Mouse (Mus musculus): Measurements from ENCODE around the gene Gm19426.
A peak's percentile ranks its signal among the peaks of the same experiment; 100 is the strongest.
"Not testable (repeated sequence)": the region's sequence is repeated elsewhere in the genome, so short reads cannot be mapped to it uniquely, and the experiment has no call there.

Gm19426 gene

DNA sequence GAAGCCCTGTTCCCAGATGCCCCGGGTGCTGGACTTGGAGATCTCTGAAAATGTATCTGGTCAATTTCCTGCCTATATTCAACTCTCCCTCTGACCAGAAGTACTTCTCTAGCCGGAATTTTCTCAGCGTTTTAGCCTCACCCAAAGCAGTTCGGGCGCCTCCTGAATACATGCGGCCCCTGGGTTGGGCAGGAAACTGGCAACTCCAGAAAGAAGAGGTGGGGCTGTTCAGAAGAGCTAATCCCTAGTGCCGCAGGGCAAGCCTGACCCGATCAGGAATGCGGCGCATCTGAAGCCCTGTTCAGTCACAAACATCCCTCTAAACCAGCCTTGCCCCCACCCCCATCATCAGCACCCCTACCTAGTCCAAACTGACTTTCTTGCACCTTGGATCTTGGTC lies 671 bp upstream of the Gm19426 start:
- peak in 1 of 2 experiments; percentile 31 for DNase-seq

GRCm38 (mm10) chr2:84742451-84743283 lies 788 bp downstream of the Gm19426 start:
- peak in 1 of 2 experiments; percentile 9 for DNase-seq

GRCm38 (mm10) chr2:84741841-84742450 lies 1.5 kb downstream of the Gm19426 start:
- DNase-seq, result peak; percentile 54 to 66

- DNase-seq, result peak in 1 of 2 experiments; percentile 15
These were observed 2.7 kb downstream of the Gm19426 start for GRCm38 (mm10) chr2:84740608-84741333.

GRCm38 (mm10) chr2:84738271-84738911 lies 5.1 kb downstream of the Gm19426 start:
- peak; percentile 35 to 63 for DNase-seq

DNA sequence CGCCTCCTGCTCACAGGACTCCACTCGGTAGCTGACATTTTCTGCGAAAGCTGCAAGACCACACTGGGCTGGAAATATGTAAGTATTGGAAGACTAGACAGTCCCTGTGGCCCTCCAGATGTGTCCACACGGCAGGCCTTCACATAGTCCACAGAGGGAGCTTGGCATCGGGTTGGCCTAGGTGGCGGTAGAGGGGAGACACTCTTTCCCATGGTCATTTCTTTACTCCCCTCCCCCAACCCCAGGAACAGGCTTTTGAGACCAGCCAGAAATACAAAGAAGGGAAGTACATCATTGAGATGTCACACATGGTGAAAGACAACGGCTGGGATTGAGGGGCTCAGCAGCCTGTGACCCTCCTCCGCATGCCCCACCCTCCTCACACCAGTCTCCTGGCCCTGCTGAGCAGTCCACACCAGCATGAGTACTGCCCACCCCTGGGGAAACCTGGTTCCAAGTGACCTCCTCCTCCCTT lies 6.0 kb downstream of the Gm19426 start:
- DNase-seq, result no peak

DNA sequence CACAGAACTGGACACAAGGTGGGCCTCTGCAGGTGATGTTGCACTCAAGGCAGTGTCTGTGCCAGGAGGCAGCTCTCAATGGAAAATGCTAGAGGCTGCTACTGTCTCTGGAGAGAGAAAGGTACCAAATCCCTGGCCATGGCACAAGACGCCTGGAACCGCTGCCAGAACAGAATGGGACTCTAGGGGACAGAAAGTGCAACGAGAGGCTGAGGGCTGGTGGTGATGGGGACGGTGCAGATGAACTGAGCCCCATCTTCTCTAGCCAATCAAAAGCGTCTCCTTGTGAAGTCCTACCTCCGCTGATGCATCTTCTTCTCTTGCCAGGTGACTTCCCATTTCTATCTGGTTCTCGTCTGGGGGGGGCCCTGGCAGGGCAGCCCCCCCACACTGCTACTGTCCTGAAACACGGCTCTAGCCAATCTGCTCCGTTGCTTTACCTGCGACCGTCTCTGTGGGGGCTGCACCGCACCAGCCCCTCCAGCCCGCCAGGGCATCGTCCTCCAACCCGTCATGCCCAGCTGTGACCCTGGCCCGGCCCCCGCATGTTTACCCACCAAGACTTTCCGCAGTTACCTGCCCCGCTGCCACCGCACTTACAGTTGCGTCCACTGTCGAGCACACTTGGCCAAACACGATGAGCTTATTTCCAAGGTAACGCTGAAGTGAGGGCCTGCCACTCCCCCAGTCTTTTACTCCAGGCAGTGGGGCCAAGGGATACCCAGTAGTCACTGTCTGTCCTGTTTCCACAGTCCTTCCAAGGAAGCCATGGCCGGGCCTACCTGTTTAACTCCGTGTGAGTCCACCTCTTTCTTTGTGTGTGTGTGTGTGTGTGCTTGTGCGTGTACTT lies 6.9 kb downstream of the Gm19426 start:
- DNase-seq, result no peak

DNA sequence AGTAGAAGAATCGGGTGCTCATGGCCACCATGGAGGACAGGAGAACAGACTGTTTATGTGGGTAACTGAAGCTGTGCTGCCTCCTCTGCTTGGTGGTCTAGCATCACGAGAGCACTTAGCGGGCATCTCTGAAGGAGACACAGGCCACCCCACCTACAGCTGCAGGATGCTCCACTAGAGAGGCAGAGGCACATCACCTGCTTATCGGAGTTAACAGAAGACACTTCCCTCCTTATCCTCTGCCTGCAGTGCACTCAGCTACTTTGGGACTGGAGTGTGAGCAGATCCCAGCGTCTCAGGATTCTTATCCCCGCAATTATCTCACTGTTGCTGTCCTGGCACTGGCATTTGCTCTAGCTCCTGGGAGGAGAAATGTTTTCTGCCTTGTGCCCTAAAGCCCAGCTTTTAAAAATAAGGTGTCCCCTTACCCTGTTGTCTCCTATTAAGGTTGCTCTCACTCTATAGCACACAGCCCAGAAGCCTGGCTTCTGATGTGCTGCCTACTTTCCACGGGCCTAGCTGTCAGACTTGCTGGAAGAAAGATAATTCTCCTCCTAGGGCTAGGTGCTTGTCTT lies 8.0 kb downstream of the Gm19426 start:
- DNase-seq, result no peak

GRCm38 (mm10) chr2:84734919-84735318 lies 8.5 kb downstream of the Gm19426 start:
- no peak for DNase-seq

GRCm38 (mm10) chr2:84734351-84734864 lies 9.0 kb downstream of the Gm19426 start:
- DNase-seq, result no peak

DNA sequence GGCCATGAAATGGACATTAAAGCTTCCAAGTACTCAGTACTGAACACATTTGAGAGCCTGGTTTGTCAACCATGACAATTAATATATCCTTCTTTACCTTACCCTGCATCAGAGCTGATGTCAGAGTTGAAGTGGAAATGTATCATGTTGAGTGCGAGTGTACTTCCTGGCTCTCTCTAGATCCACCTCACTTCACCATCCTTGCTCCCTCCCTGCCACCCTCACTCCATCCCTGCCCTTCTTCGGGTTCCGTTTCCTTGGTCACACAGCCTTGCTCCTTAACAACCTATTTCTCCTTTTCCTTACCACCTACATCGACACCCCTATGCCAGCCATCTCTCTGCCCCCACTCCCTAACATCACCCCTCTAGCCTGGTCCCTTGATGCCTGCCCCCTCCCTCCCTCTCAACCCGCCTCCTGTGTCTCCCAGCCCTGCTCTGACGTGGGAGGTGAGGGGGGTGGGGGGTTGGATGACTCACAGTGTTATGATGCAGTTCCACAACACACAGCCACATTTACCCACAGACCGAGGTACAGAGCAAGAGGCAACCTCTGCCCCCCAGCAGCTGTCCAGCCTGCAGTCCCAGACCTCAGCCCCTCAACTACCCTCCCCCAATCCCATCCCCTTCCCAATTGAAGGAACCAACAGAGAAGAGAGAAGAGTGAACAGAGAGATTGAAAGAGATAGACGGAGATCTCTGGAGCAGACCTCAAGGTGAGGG lies 9.7 kb downstream of the Gm19426 start, which contains the start of gene Ypel4:
Gene Ypel4 (plus strand): TSS at position 480 of the 722 bp plus-strand sequence.
- no peak for DNase-seq

GRCm38 (mm10) chr2:84732394-84732793 lies 11.1 kb downstream of the Gm19426 start:
- no peak for DNase-seq

DNA sequence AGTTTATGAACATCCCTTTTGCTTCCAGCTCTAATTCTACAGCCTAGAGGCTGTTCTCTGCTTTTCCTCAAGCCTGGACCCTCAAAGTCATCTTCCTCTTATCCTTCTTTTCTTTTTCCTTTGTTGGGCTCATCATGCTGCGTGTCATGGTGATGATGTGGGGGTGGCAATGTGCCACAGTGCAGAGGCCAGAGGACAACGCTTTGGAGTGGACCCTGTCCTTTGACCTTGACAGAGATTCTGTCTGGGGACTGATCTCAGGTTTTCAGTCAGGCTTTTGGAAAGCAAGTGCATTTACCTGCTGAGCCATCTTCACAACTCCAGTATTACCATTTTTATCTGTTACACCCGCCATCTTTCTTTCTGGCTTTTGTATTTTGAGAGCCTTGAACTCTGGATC lies 12.2 kb downstream of the Gm19426 start:
- DNase-seq, result no peak

GRCm38 (mm10) chr2:84728191-84728590 lies 15.3 kb downstream of the Gm19426 start:
- DNase-seq, result not testable (repeated sequence)

GRCm38 (mm10) chr2:84727172-84727858 lies 16.1 kb downstream of the Gm19426 start, which contains the start of gene Clp1:
Gene Clp1, minus strand, starts transcription at chr2:84727350.
- peak; percentile 98 for DNase-seq

- DNase-seq, result no peak
These were observed 16.7 kb downstream of the Gm19426 start for GRCm38 (mm10) chr2:84726716-84727115.

DNA sequence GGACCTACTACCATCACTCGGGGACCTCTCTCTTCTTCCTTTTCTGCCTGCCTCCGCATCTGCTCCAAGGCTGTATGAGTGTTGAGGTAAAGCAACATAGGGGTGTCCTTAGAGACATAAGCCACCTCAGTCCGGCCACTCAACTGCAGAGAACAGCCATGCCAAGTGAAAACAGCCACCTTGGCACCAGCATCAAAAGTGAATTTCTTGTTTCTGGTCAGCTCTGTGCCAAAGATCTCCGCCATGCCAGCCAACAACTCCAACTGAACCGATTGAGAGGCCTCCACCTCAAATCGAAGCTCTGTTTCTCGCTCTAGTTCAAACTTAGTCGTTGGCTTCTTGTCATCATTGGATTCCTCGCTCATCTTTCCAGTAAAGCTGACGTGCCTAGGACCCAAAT lies 17.7 kb downstream of the Gm19426 start:
- DNase-seq, result no peak

- DNase-seq, result no peak
These were observed 19.6 kb downstream of the Gm19426 start for GRCm38 (mm10) chr2:84723856-84724255.

DNA sequence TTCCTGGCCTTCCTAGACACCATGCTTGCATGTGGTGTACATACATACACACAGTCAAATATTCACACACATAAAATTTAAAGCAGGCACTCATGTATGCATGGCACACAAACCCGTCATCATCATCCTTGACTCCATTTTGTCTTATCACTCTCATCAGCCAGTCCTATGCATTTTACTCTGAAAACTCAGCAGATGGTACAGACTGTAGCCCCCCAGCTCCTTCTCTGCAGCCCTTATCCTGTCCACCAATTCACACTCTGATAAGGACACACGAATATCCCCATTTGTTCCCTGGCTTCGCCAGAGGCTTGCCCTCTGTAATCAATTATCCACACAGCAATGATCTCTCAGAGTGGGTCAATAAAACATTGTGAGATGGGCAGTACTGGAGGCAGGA lies 22.3 kb downstream of the Gm19426 start:
- no peak for DNase-seq

DNA sequence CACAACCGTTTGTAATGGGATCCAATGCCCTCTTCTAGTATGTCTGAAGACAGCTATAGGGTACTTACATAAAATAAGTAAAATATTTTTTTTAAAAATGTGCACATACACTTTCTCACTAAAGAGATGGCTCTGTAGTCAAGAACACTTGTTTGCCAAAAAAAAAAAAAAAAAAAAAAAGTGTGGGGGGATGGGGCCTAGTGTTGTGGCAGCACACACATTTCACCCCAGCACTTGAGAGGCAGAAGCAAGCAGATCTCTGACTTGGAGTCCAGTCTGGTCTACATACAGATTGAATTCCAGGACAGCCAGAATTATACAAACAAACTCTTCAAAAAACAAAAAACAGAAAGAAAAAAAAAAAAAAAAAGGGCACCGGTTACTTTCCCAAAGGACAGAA lies 22.7 kb downstream of the Gm19426 start:
- DNase-seq, result no peak

Measured in lung, adult 18-20 months (tissue).